Mouse (Mus musculus) layer of hippocampus, postnatal 14 days (tissue): Measurements from ENCODE around the gene Lcmt2. TPM values are rescaled to one million over a fixed set of nuclear protein-coding genes. Genes with fewer than 3 reads are reported as not detected.

Experiments used
- DNase-seq, 2 experiments: peaks; one replicate each; pipeline ENCODE4 v3.0.0; 2021 to 2022; ENCODE audit warnings: low spot score in 2 of 2, mixed read lengths in 1 of 2
- long read RNA-seq, 2 experiments: library from polyadenylated mRNA; stranded (forward); transcript quantifications; one replicate each; pipeline ENCODE4 v2.0.0; 2021
- total RNA-seq, 2 experiments: library from RNA; stranded (reverse); gene quantifications; 2 replicates each; pipeline ENCODE4 v1.2.3; 2021

The Lcmt2 gene
- 10 to 100 TPM in 1 of 2 experiments, 1 to 10 TPM in 1; 8.0 to 10.4 TPM for total RNA-seq
- long read RNA-seq, experiment 1, transcript Lcmt2-202 (1 exons, 3,056 nt) = major isoform, 14 of 14 reads
- long read RNA-seq, experiment 1, partial matches to known transcripts = 0 of 14 reads
- long read RNA-seq, experiment 1, other reads (novel, unspliced or antisense) = 0 of 14 reads
- long read RNA-seq, experiment 2, transcript Lcmt2-202 (1 exons, 3,056 nt) = major isoform, 12 of 12 reads
- long read RNA-seq, experiment 2, partial matches to known transcripts = 0 of 12 reads
- long read RNA-seq, experiment 2, other reads (novel, unspliced or antisense) = 0 of 12 reads

GRCm38 (mm10) chr2:121140018-121140882, at the start of gene Lcmt2, which contains the start of gene Adal:
TSS of gene Lcmt2 (minus strand) at chr2:121140653.
TSS of gene Adal (plus strand) at chr2:121140428.
- DNase-seq = peak; percentile 94 to 98

GRCm38 (mm10) chr2:121188530-121188929, 48.1 kb upstream of the Lcmt2 start:
- DNase-seq = no peak

- DNase-seq = no peak
These were observed 43.7 kb upstream of the Lcmt2 start for GRCm38 (mm10) chr2:121184142-121184541.

GRCm38 (mm10) chr2:121183431-121183830, 43.0 kb upstream of the Lcmt2 start:
- no peak for DNase-seq

GRCm38 (mm10) chr2:121178828-121179479, 38.5 kb upstream of the Lcmt2 start:
- no peak for DNase-seq

GRCm38 (mm10) chr2:121170980-121171742, 30.7 kb upstream of the Lcmt2 start, which contains the start of gene Zscan29:
TSS of gene Zscan29 (minus strand) at chr2:121171125.
- DNase-seq = peak; percentile 80 to 91

GRCm38 (mm10) chr2:121170481-121170971, 30.1 kb upstream of the Lcmt2 start, which contains the start of gene Tubgcp4:
TSS of gene Tubgcp4 (plus strand) at chr2:121170654.
- peak in 1 of 2 experiments; percentile 15 for DNase-seq

GRCm38 (mm10) chr2:121169902-121170301, 29.4 kb upstream of the Lcmt2 start:
- DNase-seq = no peak

GRCm38 (mm10) chr2:121169173-121169572, 28.7 kb upstream of the Lcmt2 start:
- no peak for DNase-seq

- no peak for DNase-seq
These were observed 12.6 kb upstream of the Lcmt2 start for GRCm38 (mm10) chr2:121153100-121153499.

- no peak for DNase-seq
These were observed 9.2 kb upstream of the Lcmt2 start for GRCm38 (mm10) chr2:121149679-121150078.

GRCm38 (mm10) chr2:121142415-121142814, 2.0 kb upstream of the Lcmt2 start:
- DNase-seq = no peak

- peak in 1 of 2 experiments; percentile 5 for DNase-seq
These were observed 973 bp upstream of the Lcmt2 start for GRCm38 (mm10) chr2:121141216-121142035.

GRCm38 (mm10) chr2:121139266-121140017, 1.0 kb downstream of the Lcmt2 start:
- peak in 1 of 2 experiments; percentile 49 for DNase-seq

- DNase-seq = no peak
These were observed 3.1 kb downstream of the Lcmt2 start for GRCm38 (mm10) chr2:121137371-121137770.

GRCm38 (mm10) chr2:121132822-121133221, 7.6 kb downstream of the Lcmt2 start:
- no peak for DNase-seq

GRCm38 (mm10) chr2:121128865-121129620, 11.4 kb downstream of the Lcmt2 start:
- DNase-seq = no peak

GRCm38 (mm10) chr2:121127536-121127935, 12.9 kb downstream of the Lcmt2 start:
- no peak for DNase-seq
